In the genomic region with DNA sequence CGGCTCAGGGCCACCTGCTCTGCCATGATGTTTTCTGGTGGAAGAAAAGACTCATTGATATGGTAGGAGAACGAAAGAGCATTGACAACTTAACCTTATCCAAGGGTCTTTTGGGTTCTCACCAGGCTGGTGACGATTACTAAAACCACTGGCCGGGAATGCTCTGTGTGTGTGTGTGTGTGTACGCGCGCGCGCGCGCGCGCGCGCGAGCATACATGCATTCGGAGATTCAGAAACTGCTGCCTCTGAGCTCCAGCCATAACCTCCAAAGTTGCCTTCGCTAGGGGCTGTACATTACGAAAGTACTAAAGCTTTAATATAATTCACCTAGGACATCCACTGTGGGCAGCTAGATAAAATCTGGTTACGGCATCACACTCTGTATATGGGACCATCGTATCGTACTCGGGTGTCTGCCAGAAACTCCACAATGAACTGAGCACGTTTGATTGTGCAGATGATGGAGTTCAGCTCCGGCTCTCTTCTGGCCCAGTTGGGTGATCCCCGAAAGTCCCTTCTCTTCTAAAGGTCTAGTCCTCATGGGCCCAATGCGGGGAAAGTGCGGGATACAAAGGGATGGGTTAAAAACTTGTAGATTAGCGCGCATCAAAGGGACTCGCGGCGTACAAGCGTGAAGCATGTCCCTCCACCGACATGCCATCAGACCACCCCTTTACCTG, we compare ENCODE assay signal across 8 mouse cellular contexts. TPM values are rescaled to one million over a fixed set of nuclear protein-coding genes. Genes with fewer than 3 reads are reported as not detected.
A peak's percentile ranks its signal among the peaks of the same experiment; 100 is the strongest.
DNase-seq lines count a peak whose midpoint lies in the region; ATAC-seq lines count a peak whose summit lies in the region.

No protein-coding gene starts in this region.

- H3K36me3 ChIP-seq in forebrain, embryonic 15.5 days, result no peaks in the 10 kb centered on the region
- peaks cover 8% of the 10 kb centered on the region for H3K36me3 ChIP-seq in liver, embryonic 15.5 days (replicated peaks)

- peak overlapping the region; percentile 50 for H3K9ac ChIP-seq in forebrain, embryonic 15.5 days (replicated peaks)
- H3K9ac ChIP-seq in liver, embryonic 15.5 days, result peak overlapping the region; percentile 58

- ATAC-seq in forebrain, embryonic 15.5 days (replicated peaks), result peak; percentile 59
- ATAC-seq in liver, embryonic 15.5 days (ENCODE audit: insufficient read depth), result peak; percentile 17; the same call in 1 of the 2 replicates
- no peak for ATAC-seq in granulocyte monocyte progenitor cell, adult 5-6 weeks (replicated peaks; ENCODE audit: poor library complexity, severe bottlenecking)

- H3K4me2 ChIP-seq in forebrain, embryonic 15.5 days (replicated peaks), result peak overlapping the region; percentile 42
- peak overlapping the region; percentile 76 for H3K4me2 ChIP-seq in liver, embryonic 15.5 days

- peak overlapping the region; percentile 81 for H3K27ac ChIP-seq in forebrain, embryonic 15.5 days (replicated peaks)
- H3K27ac ChIP-seq in liver, embryonic 15.5 days (replicated peaks), result peak overlapping the region; percentile 95

- no peaks in the 10 kb centered on the region for H3K9me3 ChIP-seq in forebrain, embryonic 15.5 days
- no peaks in the 10 kb centered on the region for H3K9me3 ChIP-seq in liver, embryonic 15.5 days (replicated peaks)

- peak overlapping the region; percentile 52 for H3K4me3 ChIP-seq in forebrain, embryonic 15.5 days
- peak overlapping the region; percentile 68 for H3K4me3 ChIP-seq in liver, embryonic 15.5 days (replicated peaks)

- H3K27me3 ChIP-seq in forebrain, embryonic 15.5 days, result no peaks in the 10 kb centered on the region
- no peaks in the 10 kb centered on the region for H3K27me3 ChIP-seq in liver, embryonic 15.5 days

- peaks cover 9% of the 10 kb centered on the region for H3K4me1 ChIP-seq in forebrain, embryonic 15.5 days
- H3K4me1 ChIP-seq in liver, embryonic 15.5 days (replicated peaks), result peaks cover 56% of the 10 kb centered on the region

- 32% methylated on average over 35 of the region's 35 CpGs for WGBS in forebrain, embryonic 15.5 days
- WGBS in liver, embryonic 15.5 days (ENCODE audit: insufficient replicate concordance), result 22% methylated on average over 35 of the region's 35 CpGs

- DNase-seq in adrenal gland, postnatal 10 days, result peak; percentile 11
- no peak for DNase-seq in adrenal gland, postnatal 36 days
- peak; percentile 6 for DNase-seq in right cerebral cortex, adult 18-20 months
- no peak for DNase-seq in right cerebral cortex, postnatal 10 days (ENCODE audit: low spot score in 2 of 2)
- DNase-seq in MN1 (ENCODE audit: low spot score), result no peak

RNA-seq across cellular contexts. Expression of gene G6pdx, which starts 0.7 kb away (rescaled TPM):
- 10 to 100 TPM; 75.5 to 83.1 TPM for total RNA-seq in adrenal gland, postnatal 10 days (2021)
- total RNA-seq in adrenal gland, postnatal 36 days (2021), result 100 to 1,000 TPM; 172 to 176 TPM
- 61.0 and 63.2 TPM in 2 replicates for polyA plus RNA-seq in forebrain, embryonic 15.5 days (2015; fragmentation: Nextera tagmentation; extraction: Ambion mirVana)
- 46.1 and 48.9 TPM in 2 replicates for polyA plus RNA-seq in liver, embryonic 15.5 days (2015; fragmentation: Nextera tagmentation; extraction: Ambion mirVana)
- total RNA-seq in granulocyte monocyte progenitor cell, adult 5-6 weeks (2014; fragmentation: Nextera tagmentation), result 164 and 168 TPM in 2 replicates
- total RNA-seq in granulocyte monocyte progenitor cell, adult 5-6 weeks (2017), result 120 and 126 TPM in 2 replicates

RNA-seq across cellular contexts. Expression of gene Ikbkg, which starts 35.2 kb away (rescaled TPM):
- total RNA-seq in adrenal gland, postnatal 10 days (2021), result 10 to 100 TPM; 49.7 to 59.3 TPM
- 100 to 1,000 TPM in 1 of 2 experiments, 10 to 100 TPM in 1; 71.2 to 110 TPM for total RNA-seq in adrenal gland, postnatal 36 days (2021)
- 18.1 and 19.7 TPM in 2 replicates for polyA plus RNA-seq in forebrain, embryonic 15.5 days (2015; fragmentation: Nextera tagmentation; extraction: Ambion mirVana)
- polyA plus RNA-seq in liver, embryonic 15.5 days (2015; fragmentation: Nextera tagmentation; extraction: Ambion mirVana), result 21.5 and 26.2 TPM in 2 replicates
- 13.1 and 23.7 TPM in 2 replicates for total RNA-seq in granulocyte monocyte progenitor cell, adult 5-6 weeks (2014; fragmentation: Nextera tagmentation)
- total RNA-seq in granulocyte monocyte progenitor cell, adult 5-6 weeks (2017), result 23.1 and 57.0 TPM in 2 replicates

RNA-seq across cellular contexts. Expression of gene Fam3a, which starts 35.2 kb away (rescaled TPM):
- total RNA-seq in adrenal gland, postnatal 10 days (2021), result 10 to 100 TPM; 23.6 to 26.0 TPM
- total RNA-seq in adrenal gland, postnatal 36 days (2021), result 10 to 100 TPM; 28.6 TPM
- polyA plus RNA-seq in forebrain, embryonic 15.5 days (2015; fragmentation: Nextera tagmentation; extraction: Ambion mirVana), result 36.3 and 40.1 TPM in 2 replicates
- 11.0 and 12.0 TPM in 2 replicates for polyA plus RNA-seq in liver, embryonic 15.5 days (2015; fragmentation: Nextera tagmentation; extraction: Ambion mirVana)
- 8.8 and 21.1 TPM in 2 replicates for total RNA-seq in granulocyte monocyte progenitor cell, adult 5-6 weeks (2014; fragmentation: Nextera tagmentation)
- total RNA-seq in granulocyte monocyte progenitor cell, adult 5-6 weeks (2017), result 12.3 and 14.7 TPM in 2 replicates

RNA-seq across cellular contexts. Expression of gene Gm6880, which starts 52.9 kb away (rescaled TPM):
- not detected for total RNA-seq in adrenal gland, postnatal 10 days (2021)
- total RNA-seq in adrenal gland, postnatal 36 days (2021), result not detected
- polyA plus RNA-seq in forebrain, embryonic 15.5 days (2015; fragmentation: Nextera tagmentation; extraction: Ambion mirVana), result not detected in 2 replicates
- not detected in 2 replicates for polyA plus RNA-seq in liver, embryonic 15.5 days (2015; fragmentation: Nextera tagmentation; extraction: Ambion mirVana)
- total RNA-seq in granulocyte monocyte progenitor cell, adult 5-6 weeks (2014; fragmentation: Nextera tagmentation), result not detected in 2 replicates
- total RNA-seq in granulocyte monocyte progenitor cell, adult 5-6 weeks (2017), result not detected in 2 replicates

RNA-seq across cellular contexts. Expression of gene Slc10a3, which starts 55.1 kb away (rescaled TPM):
- 10 to 100 TPM; 12.4 to 15.9 TPM for total RNA-seq in adrenal gland, postnatal 10 days (2021)
- total RNA-seq in adrenal gland, postnatal 36 days (2021), result 10 to 100 TPM; 22.8 to 26.8 TPM
- 6.9 and 7.0 TPM in 2 replicates for polyA plus RNA-seq in forebrain, embryonic 15.5 days (2015; fragmentation: Nextera tagmentation; extraction: Ambion mirVana)
- polyA plus RNA-seq in liver, embryonic 15.5 days (2015; fragmentation: Nextera tagmentation; extraction: Ambion mirVana), result 6.1 and 6.5 TPM in 2 replicates
- 32.0 and 39.6 TPM in 2 replicates for total RNA-seq in granulocyte monocyte progenitor cell, adult 5-6 weeks (2014; fragmentation: Nextera tagmentation)
- total RNA-seq in granulocyte monocyte progenitor cell, adult 5-6 weeks (2017), result 12.8 and 18.3 TPM in 2 replicates

Comparison
In these comparisons a context has a peak if more than half of its experiments do, and no peak if none do; other contexts are left out.
1. DNase-seq: peak in adrenal gland, postnatal 10 days (single experiment) and right cerebral cortex, adult 18-20 months (single experiment); none in adrenal gland, postnatal 36 days (0 of 2), right cerebral cortex, postnatal 10 days (0 of 2) and MN1 (single experiment).